Mouse (Mus musculus) MEL (cell line): ENCODE measurements around the gene Vps72. TPM values are rescaled to one million over a fixed set of nuclear protein-coding genes. Genes with fewer than 3 reads are reported as not detected.
A peak's percentile ranks its signal among the peaks of the same experiment; 100 is the strongest.

ENCODE experiments used
- DNase-seq: peaks from one replicate; pipeline ENCODE4 v3.0.0; 2011; ENCODE audit warnings: low read depth, low spot score
- H3K27ac ChIP-seq: 2 replicates; pipeline ENCODE4 v1.5.1; 2012; ENCODE audit warnings: low read depth, mild to moderate bottlenecking, control low read depth, low read length, moderate library complexity; ENCODE audit not compliant: control insufficient read depth
- H3K27me3 ChIP-seq, 2 experiments: fragments of 150-350 bp in 1 of 2; sonication (generic) in 1 of 2; 2 replicates each; pipeline ENCODE4 v1.6.1; 2012; ENCODE audit warnings: low read length in 2 of 2, mild to moderate bottlenecking in 2 of 2, improper control_type of control experiment in 1 of 2, moderate library complexity in 1 of 2; ENCODE audit not compliant: insufficient read depth in 2 of 2, control insufficient read depth in 1 of 2
- H3K36me3 ChIP-seq, 2 experiments: 2 replicates each; pipeline ENCODE4 v1.6.1; 2012 to 2014; ENCODE audit warnings: low read length in 2 of 2, improper control_type of control experiment in 1 of 2, inconsistent platforms in 1 of 2, mild to moderate bottlenecking in 1 of 2; ENCODE audit not compliant: insufficient read depth in 2 of 2, control insufficient read depth in 1 of 2
- H3K4me1 ChIP-seq, 2 experiments: fragments of 150-350 bp in 1 of 2; sonication (generic) in 1 of 2; 2 replicates each; pipeline ENCODE4 v1.6.1; 2012; ENCODE audit warnings: low read length in 2 of 2, improper control_type of control experiment in 1 of 2, mild to moderate bottlenecking in 1 of 2; ENCODE audit not compliant: insufficient read depth in 2 of 2, control insufficient read depth in 1 of 2
- H3K4me3 ChIP-seq, 2 experiments: fragments of 150-350 bp in 1 of 2; sonication (generic) in 1 of 2; 2 replicates each; pipeline ENCODE4 v1.5.1; 2012; ENCODE audit warnings: low read depth in 2 of 2, low read length in 2 of 2, mild to moderate bottlenecking in 2 of 2, moderate library complexity in 2 of 2, control low read depth in 1 of 2, improper control_type of control experiment in 1 of 2; ENCODE audit not compliant: control insufficient read depth in 1 of 2, insufficient read depth in 1 of 2
- H3K79me2 ChIP-seq: 2 replicates; pipeline ENCODE4 v1.6.1; 2012; ENCODE audit warnings: mild to moderate bottlenecking, low read length, moderate library complexity; ENCODE audit not compliant: control insufficient read depth, poor library complexity, insufficient read depth
- H3K9ac ChIP-seq: 2 replicates; pipeline ENCODE4 v1.6.1; 2012; ENCODE audit warnings: low read depth, mild to moderate bottlenecking, control low read depth, low read length, moderate library complexity; ENCODE audit not compliant: control insufficient read depth, poor library complexity, severe bottlenecking
- H3K9me3 ChIP-seq: fragments of 150-350 bp; sonication (generic); replicated peaks from 2 replicates; pipeline ENCODE4 v1.6.1; 2012; ENCODE audit warnings: mild to moderate bottlenecking, low read length, improper control_type of control experiment, moderate library complexity; ENCODE audit not compliant: insufficient read depth
- BHLHE40 ChIP-seq: IDR thresholded peaks from 2 replicates; pipeline ENCODE4 v1.6.1; 2012; ENCODE audit warnings: low read depth, mild to moderate bottlenecking, inconsistent platforms, low read length, improper control_type of control experiment, borderline replicate concordance
- ELF1 ChIP-seq: IDR thresholded peaks from 2 replicates; pipeline ENCODE4 v1.6.1; 2014; ENCODE audit warnings: low read depth, mild to moderate bottlenecking, inconsistent platforms, low read length, improper control_type of control experiment, moderate library complexity
- EP300 ChIP-seq, 2 experiments: IDR thresholded peaks; 2 replicates each; pipeline ENCODE4 v1.6.1; 2011; ENCODE audit warnings: improper control_type of control experiment in 2 of 2, low read length in 2 of 2, low read depth in 1 of 2, mild to moderate bottlenecking in 1 of 2
- HCFC1 ChIP-seq: IDR thresholded peaks from 2 replicates; pipeline ENCODE4 v1.6.1; 2012; ENCODE audit warnings: low read depth, mild to moderate bottlenecking, inconsistent platforms, low read length, improper control_type of control experiment, moderate library complexity
- MAX ChIP-seq: IDR thresholded peaks from 2 replicates; pipeline ENCODE4 v1.6.1; 2011; ENCODE audit warnings: low read length, improper control_type of control experiment
- MAZ ChIP-seq: IDR thresholded peaks from 2 replicates; pipeline ENCODE4 v1.6.1; 2012; ENCODE audit warnings: low read depth, mild to moderate bottlenecking, inconsistent platforms, low read length, improper control_type of control experiment
- POLR2AphosphoS2 ChIP-seq: IDR thresholded peaks from 2 replicates; pipeline ENCODE4 v1.6.1; 2011; ENCODE audit warnings: low read length, improper control_type of control experiment
- RCOR1 ChIP-seq: IDR thresholded peaks from 2 replicates; pipeline ENCODE4 v1.6.1; 2012; ENCODE audit warnings: low read depth, mild to moderate bottlenecking, inconsistent platforms, low read length, improper control_type of control experiment
- SIN3A ChIP-seq: IDR thresholded peaks from 2 replicates; pipeline ENCODE4 v1.6.1; 2012; ENCODE audit warnings: low read length, improper control_type of control experiment, inconsistent platforms
- TAL1 ChIP-seq: IDR thresholded peaks from 2 replicates; pipeline ENCODE4 v1.6.1; 2012; ENCODE audit warnings: mild to moderate bottlenecking, inconsistent platforms, low read length, moderate library complexity, mixed read lengths
- TBP ChIP-seq: IDR thresholded peaks from 2 replicates; pipeline ENCODE4 v1.8.0; 2011; ENCODE audit warnings: low read depth, low read length, improper control_type of control experiment
- UBTF ChIP-seq: IDR thresholded peaks from 2 replicates; pipeline ENCODE4 v1.6.1; 2012; ENCODE audit warnings: low read depth, mild to moderate bottlenecking, inconsistent platforms, low read length, improper control_type of control experiment, moderate library complexity, borderline replicate concordance; ENCODE audit not compliant: insufficient read depth
- USF1 ChIP-seq: IDR thresholded peaks from 2 replicates; pipeline ENCODE4 v1.6.1; 2014; ENCODE audit warnings: low read depth, mild to moderate bottlenecking, inconsistent platforms, low read length, improper control_type of control experiment, moderate library complexity
- ZC3H11A ChIP-seq: IDR thresholded peaks from 2 replicates; pipeline ENCODE4 v1.6.1; 2012; ENCODE audit warnings: low read depth, mild to moderate bottlenecking, inconsistent platforms, low read length, improper control_type of control experiment
- ZKSCAN1 ChIP-seq: IDR thresholded peaks from 2 replicates; pipeline ENCODE4 v1.6.1; 2012; ENCODE audit warnings: low read depth, mild to moderate bottlenecking, inconsistent platforms, low read length, improper control_type of control experiment, moderate library complexity
- ZMIZ1 ChIP-seq: IDR thresholded peaks from 2 replicates; pipeline ENCODE4 v1.6.1; 2012; ENCODE audit warnings: low read depth, mild to moderate bottlenecking, inconsistent platforms, low read length, improper control_type of control experiment, moderate library complexity
- ZNF384 ChIP-seq: IDR thresholded peaks from 2 replicates; pipeline ENCODE4 v1.6.1; 2012; ENCODE audit warnings: low read depth, mild to moderate bottlenecking, inconsistent platforms, low read length, improper control_type of control experiment
- polyA plus RNA-seq, 2 experiments: library from polyadenylated mRNA; stranded (reverse) in 1 of 2; unstranded in 1 of 2; fragments of >175 nt in 1 of 2; fragments of >200 nt in 1 of 2; gene quantifications; 2 replicates each; pipeline versions ENCODE4 v1.2.1 to v1.2.4; 2012; ENCODE audit warnings: low replicate concordance in 2 of 2, low read depth in 1 of 2; ENCODE audit not compliant: insufficient read length in 2 of 2, insufficient read depth in 1 of 2, missing spikeins in 1 of 2
- total RNA-seq: library from RNA; depleted of rRNA; stranded (reverse); fragments of 300-350 nt; gene quantifications from 2 replicates; pipeline ENCODE4 v1.2.3, GENCODE M21; 2012

The Vps72 gene
- total and polyA plus RNA-seq, 3 experiments = 128 to 416 (median 266) TPM

DNA sequence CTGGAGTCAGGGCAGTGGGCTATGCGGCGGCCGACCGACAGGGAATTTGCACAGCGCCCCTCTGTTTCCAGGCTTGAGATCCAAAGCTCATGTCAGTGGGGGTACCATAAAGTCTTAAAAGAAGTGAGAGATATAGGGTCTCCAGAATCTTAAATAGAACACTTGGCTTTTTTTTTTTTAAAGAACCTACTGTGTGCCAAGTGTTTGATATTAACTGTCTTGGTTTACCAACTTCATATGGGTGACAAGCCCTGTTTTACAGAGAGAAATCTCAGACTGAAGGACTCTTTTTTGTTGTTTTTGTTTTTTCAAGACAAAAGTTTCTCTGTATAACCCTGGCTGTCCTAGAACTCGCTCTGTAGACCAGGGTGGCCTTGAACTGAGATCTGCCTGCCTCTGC is 30.0 kb downstream of the Vps72 start:
- Histone ChIP-seq H3K9ac (no peak overlapping the region), H3K9me3 (no peaks in the 10 kb centered on the region), H3K79me2 (0 out of 2 replicates have a peak, but pooled peaks cover 4% of the 10 kb centered on the region), H3K4me3 (no peak overlapping the region), H3K27me3 (no peaks in the 10 kb centered on the region; a peak in 1 of 4 replicates), H3K27ac (peak overlapping the region; percentile 25; the same call in 1 of the 2 replicates), H3K36me3 (peaks cover 0 to 24% of the 10 kb centered on the region in 2 experiments; a peak in 3 of 4 replicates), H3K4me1 (peaks cover 18 to 24% of the 10 kb centered on the region in 2 experiments)
- DNase-seq = no peak
- TF ChIP-seq UBTF (0 out of 2 replicates have a peak, but pooled peaks have one; percentile 28), TAL1 (no peak), ZKSCAN1 (peak; percentile 97), RCOR1 (no peak), ZNF384 (peak; percentile 36; the same call in 1 of the 2 replicates), USF1 (no peak)

DNA sequence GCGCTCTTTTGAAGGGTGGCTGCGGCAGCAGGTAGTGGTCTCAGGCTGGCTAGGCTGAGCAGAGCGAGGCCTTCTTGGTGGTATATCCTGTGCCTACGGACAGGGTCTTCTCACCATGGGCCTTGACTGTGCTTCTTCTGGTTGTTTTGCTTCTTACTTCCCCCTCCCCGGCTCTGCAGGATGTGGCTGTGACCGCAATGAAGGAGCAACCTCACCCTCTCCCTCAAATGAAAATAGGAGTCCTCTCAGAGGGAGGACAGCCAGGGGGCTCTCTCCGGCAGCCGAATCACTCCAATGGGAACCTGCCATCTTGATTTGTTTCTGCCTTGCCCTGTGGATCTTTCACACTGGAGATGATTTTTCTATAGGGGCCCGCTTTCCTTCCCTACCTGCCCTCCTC is 30.7 kb downstream of the Vps72 start:
- Histone ChIP-seq H3K4me1 (peaks cover 11 to 18% of the 10 kb centered on the region in 2 experiments), H3K27me3 (no peaks in the 10 kb centered on the region; a peak in 2 of 4 replicates), H3K9ac (peak overlapping the region; percentile 6), H3K9me3 (no peaks in the 10 kb centered on the region), H3K27ac (peak overlapping the region; percentile 25; the same call in 1 of the 2 replicates), H3K36me3 (peaks cover 0 to 17% of the 10 kb centered on the region in 2 experiments; a peak in 3 of 4 replicates), H3K79me2 (no peaks in the 10 kb centered on the region), H3K4me3 (peak overlapping the region in 1 of 2 experiments; percentile 14; a peak in 2 of 4 replicates)
- peak; percentile 68 for DNase-seq
- TF ChIP-seq TBP (peak; percentile 47; the same call in 1 of the 2 replicates), ZMIZ1 (peak; percentile 41), HCFC1 (0 out of 2 replicates have a peak, but pooled peaks have one; percentile 21), MAZ (no peak), MAX (no peak), SIN3A (0 out of 2 replicates have a peak, but pooled peaks have one; percentile 11), POLR2AphosphoS2 (no peak), ZC3H11A (0 out of 2 replicates have a peak, but pooled peaks have one; percentile 5), ELF1 (0 out of 2 replicates have a peak, but pooled peaks have one; percentile 8), BHLHE40 (0 out of 2 replicates have a peak, but pooled peaks have one; percentile 18), EP300 (IDR thresholded peaks at IDR 0.05; ENCODE audit: low read depth in 1 of 2, low read length in 2 of 2) (peak in 1 of 2 experiments; percentile 23; a peak in 1 of 4 replicates)
